Mouse (Mus musculus) frontal cortex, postnatal 14 days (tissue): Measurements from ENCODE around the gene Ang.

Experiments used
- DNase-seq, 2 experiments: peaks; one replicate each; pipeline ENCODE4 v3.0.0; 2022; ENCODE audit warnings: low spot score in 2 of 2

Gene Ang

DNA sequence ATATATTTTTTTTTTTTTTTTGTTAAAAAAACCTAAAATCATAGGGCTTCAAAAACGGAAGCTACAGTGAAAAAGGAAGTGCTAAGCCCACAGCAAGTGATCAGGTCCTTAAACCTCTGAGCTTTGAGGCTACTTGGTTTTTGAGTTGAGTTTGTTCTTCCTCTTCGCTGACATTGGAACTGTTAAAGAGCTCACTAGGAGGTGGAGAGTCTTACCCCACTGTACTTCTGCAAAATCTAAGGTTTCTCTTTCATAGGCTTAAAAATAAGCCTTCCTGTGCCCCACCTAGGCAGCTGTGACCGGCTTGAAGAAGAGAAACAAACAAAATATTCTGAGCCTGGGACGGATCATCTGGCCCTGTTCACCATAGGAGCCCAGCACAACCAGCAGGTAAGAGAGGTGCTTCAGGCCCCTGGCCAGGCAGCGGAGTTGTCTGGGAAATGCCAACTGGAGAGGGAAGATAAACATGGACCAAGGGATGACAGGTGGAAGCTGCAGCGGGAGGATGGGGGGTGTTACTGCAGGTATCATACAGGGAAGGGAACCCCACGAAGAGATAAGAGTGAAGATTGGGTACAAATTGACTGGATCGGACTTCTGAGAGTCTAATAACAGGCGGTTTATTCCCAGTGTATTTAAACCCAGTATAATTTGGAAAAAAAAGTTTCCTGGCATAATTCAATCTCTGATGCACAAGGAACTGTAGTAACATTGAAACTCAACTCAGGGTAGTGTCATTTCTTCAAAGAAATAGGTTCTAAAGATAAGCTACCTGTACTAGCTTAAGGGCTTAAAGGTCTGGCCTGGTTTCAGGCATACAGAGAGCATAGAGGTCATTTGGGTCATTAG is 38.0 kb downstream of the Ang start:
- DNase-seq, result no peak

DNA sequence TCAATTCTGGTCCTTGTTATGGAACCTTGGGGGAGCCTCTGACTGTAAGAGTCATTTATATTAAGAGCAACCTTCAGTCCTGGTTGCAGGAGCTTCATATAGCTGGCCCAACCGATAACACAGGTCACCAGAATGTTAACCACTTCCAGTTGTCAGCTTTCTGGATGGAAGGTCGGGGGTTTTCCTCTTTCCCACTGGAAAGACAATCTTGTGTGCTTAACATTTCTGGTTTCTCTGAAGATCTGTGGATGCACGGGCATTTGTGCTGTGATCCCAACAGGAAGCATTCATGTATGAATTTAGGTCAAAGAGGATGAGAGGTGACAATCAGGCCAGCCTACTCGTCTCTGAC is 38.6 kb downstream of the Ang start:
- DNase-seq, result no peak

DNA sequence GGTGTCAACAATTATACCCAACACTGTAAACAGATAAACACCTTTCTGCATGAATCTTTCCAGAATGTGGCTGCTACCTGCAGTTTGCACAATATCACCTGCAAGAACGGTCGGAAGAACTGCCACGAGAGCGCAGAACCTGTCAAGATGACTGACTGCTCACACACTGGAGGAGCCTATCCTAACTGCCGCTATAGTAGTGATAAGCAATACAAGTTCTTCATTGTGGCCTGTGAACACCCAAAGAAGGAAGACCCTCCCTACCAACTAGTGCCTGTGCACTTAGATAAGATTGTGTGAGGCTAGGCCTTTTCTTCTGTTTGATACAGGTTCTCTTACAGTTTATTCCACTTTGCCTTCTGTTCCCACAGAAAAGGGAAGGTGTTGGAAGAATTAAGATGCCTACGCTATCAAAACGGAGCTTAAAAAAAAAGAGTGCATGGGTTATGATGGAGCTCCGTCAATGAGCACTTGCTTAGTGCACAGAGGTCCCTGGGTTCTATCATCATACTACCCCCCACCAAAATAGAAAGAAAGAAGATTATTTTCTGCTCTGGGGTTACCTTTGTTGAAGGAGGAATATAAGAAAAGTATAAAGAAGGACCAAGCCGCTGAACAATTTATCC is 39.5 kb downstream of the Ang start:
- DNase-seq, result no peak

DNA sequence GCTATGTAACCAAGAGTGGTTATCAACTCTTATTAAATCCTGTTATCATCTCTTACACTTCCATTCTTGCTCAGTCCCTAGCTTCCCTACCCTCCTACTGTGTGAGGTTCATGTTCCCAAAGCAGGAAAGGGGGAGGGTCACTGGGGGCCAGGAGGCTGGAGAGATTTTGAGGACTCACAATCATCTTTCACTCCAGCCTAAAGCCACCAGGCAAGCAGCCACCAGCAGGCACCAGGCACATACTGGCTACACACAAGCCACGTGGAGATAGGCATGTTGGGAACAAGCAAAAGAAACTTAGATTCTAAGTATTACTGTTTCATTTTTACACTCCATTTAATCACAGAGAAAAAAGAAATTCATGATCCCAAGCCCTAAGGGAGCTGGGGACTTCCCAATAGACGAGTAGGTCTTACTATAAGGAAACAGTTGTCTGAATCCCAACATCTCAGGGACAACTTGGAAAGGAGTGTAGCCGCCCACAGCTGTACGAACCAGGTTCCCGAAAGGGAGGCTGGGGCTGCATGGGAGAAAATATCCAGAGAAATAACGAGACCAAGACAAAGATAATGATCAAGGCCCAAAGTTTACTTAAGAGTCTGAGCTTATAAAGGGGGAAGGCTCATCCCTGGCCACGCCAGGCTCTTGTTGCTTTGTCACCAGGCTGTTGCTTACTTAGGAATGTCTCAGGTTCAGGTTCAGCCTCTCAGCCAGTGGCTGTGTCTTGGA is 40.3 kb downstream of the Ang start:
- DNase-seq, result no peak

DNA sequence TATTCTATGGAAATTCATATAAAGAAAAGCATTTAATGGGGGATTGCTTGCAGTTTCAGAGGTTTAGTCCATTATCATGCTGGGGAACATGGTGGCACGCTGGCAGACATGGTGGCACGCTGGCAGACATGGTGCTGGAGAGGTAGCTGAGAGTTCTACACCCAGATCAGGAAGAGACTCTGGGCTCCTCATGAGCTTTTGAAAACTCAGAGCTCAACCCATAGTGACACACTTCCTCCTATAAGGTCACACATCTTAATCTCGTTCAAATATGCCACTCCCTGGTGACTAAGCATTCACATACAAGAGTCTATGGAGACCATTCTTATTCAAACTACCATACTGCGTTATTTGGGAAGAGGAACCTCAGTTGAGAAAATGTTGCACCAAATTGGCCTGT is 41.4 kb downstream of the Ang start:
- no peak for DNase-seq

DNA sequence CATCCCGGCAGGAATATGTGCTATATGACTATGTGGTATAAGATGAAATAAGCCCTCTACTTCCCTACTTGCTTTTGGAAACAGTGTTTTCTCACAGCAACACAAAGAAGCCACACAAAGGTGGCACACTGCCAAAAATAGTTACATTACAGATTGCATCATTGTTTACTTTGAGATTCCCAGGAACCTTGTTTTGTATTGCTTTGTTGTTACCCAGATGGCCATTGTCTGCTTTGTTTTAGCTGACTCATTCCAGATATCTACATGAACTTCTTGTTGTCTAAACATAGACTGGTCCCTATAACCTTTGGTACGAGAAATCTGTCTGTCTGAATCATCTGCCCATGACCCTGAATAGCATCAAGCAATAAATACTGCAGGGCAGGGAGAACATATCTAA is 49.4 kb downstream of the Ang start:
- no peak for DNase-seq

DNA sequence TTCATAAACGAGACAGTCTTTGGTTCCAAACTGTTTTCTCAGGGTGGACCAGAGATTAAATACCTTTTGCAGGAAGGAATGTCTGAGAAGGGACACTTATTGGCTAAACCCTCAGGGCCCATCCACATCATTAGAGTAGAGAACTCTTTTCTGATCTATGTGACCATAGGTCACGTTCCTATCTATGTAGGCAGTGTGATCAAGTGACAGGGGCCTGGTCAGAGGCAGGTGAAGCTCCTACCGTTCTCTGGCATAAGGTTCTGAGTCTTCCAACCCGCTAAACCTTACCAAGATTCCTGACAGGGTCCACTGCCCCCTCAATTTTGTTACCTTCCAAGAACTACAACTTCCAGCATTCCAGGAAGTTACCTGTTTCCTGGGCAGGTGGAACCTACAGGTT is 51.2 kb downstream of the Ang start:
- no peak for DNase-seq

DNA sequence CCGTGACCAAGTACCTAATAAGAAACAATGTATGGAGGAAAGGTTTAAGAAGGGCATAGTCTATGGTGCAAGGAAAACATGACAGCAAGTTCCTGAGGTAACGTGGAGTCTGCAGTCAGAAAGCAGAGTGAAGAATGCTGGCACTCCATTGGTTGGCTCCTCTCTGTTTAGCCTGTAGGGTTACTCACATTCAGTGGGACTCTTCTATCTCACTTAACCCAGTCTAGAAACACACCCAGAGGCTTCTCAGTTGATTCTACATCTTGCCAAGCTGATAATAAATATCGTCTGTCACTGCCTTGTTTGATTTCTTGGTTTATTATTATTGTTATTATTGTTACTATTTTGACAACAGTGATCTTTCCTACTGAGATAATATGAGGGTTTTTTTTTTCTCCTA is 51.6 kb downstream of the Ang start:
- DNase-seq, result no peak

DNA sequence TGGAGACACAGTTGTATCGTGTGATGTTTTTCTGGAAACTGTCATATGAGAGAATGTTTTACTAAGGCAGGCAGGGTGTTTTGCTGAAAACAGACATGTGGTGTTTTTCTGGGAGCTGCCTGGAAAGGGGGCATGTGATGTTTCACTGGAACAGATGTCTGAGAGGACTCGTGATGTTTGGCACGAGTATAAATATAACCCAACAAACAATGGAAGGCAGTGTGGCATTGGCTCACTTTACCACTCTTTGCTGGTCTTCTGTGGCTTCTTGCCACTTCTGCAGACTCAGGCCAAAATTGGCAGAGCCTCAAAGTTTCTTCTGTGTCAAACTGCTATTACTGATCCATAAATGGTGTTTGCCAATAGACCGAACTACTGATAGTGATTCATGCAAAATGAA is 52.3 kb downstream of the Ang start:
- no peak for DNase-seq

DNA sequence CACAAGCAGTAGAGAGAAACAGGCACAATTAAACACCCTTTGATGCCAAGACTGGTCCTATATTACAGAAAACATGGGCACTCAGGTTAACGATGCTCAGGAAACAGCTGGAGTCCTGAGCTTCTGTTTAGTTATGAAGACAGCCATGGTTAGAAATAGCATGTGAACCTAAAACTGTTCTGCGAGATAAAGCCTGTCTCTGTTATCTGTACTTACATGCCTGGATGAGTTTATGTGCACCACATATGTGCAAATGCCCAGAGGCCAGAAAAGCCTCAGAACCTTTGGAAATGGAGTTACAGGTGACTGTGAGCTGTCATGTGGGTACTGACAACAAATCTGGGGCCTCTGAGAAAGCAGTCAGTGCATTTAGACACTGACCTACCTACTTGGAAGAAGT is 53.0 kb downstream of the Ang start:
- no peak for DNase-seq

DNA sequence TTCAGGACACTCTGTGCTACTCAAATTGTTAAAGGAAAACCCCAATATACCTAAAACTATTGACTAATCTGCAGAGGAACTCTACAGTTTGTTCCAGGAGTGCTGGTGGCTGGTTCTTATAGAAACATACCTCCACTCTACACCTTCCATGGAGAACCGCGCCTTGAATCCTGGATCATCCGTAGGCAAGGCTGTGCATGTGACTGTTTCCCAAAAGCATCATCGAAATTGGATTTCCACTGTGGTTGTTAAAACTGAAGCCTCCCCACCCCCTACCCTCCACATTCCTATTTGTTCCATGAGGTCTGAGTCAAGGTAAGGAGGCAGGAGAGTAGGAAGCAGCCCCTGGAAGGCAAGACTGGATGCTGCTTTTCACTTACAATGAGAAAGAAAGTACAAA is 53.5 kb downstream of the Ang start:
- DNase-seq, result no peak

DNA sequence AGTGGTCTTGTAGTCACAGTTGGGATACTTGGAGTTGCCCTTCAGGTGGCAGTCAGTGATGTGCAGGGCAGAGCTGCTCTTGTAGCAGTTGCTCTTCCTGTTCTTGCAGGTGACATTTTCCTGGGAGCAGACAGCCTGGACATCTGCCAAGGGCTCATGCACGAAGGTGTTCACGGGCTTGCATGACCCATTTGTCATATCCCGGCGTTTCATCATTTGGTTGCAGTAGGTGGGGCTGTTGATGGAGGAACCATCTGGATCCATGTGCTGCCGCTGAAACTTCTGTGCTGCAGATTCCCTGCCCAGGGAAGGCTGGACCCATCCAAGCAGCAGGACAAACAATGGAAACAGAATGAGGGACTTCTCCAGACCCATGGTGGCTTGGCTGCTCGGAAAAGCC is 54.6 kb downstream of the Ang start:
- DNase-seq, result no peak

DNA sequence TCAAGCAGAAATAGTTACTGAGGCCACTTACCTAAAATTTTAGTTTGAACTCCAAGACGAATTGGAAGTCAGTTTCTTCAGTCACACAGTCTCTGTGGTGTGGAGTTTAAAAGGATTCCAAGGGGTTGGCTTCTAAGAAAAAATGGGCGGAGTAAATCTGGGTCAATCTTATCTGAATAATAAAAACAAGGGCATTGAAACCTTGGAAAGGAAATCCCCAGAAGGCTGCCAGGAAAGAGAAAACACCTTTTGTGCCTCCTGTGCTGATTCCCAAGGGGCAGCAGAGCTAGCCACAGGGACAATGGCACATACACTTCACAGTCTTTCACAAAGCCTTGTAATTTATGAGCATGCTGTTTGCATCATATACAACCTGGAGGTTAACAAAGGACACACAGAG is 55.7 kb downstream of the Ang start, which contains the start of gene Rnase1:
Gene Rnase1 (minus strand): TSS at position 101 of the 400 bp plus-strand sequence.
- no peak for DNase-seq

DNA sequence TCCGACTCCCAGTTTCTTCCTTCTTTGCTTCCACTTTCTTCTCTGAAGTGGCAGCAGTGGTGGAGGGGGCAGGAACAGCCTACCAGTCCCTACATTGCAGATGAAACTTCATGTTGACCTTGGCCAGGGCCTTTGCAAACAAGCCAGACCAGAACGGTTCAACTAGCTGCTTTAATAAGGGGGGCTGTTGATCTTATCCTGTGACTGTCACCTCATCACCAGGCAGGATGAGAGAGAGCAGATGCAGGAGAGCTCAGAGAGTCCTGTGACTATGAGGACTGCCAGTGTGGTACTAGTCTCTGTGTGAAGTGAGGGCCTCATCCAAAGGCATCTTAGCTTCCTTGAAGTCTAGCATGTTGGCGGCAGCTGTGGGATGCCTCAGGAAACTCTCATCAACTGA is 57.1 kb downstream of the Ang start:
- no peak for DNase-seq

DNA sequence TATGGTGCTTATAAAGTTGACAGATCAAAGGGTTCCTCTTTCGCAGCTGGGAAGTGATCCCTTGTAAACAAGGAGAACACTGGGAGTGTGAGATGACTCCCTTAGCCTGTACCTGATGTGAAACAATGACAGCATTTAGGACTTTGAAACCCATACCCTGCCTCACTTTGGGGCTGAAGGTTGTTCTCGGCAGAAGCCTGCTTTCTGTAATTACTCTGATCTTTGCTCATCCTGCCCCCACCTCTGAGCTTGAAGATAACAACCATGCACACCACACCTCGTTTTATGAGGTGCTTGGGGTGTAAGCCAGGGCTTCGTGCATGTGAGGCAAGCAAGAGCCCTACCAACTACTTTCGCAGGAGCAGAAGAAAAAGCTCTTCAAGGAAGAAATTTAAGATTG is 58.2 kb downstream of the Ang start:
- DNase-seq, result no peak

DNA sequence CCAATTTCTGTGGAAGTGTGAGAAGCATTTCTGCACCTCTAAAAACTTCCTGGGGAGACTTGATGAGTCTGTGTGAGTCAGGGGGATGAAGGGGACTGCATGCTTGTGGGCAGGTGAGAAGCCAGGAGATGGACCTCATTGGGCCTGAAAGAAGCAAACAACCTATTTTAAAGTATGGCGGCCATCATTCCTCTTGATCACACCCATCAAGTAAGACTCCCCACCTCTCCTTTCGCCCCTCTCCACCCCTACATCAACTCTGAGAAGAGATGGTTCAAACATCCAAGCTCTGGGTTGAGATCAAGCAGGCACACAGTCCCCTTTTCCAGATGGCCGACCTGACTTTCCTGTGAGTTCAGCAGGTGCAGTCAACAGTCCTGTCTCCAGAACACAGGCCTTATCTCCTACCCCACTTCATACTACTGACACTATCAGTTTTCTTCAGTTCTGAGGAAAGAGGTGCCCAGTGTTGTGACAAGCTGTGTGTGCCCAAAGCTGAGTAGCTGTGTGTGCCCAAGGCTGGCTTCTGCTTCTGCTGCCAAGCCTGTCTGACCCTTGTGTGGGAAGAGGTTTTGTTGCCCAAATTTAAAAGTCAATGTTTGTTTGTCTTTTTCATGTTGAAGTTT is 59.4 kb downstream of the Ang start:
- DNase-seq, result no peak
